Mouse (Mus musculus) retina, embryonic 14.5 days (tissue): ENCODE measurements at regions not wholly inside any gene's neighbourhood (a gene's known extent, or its start where the extent isn't known, plus 50 kb on each side); places are given as distances from the start of the nearest gene placed in this dataset.
A peak's percentile ranks its signal among the peaks of the same experiment; 100 is the strongest.

ENCODE experiments used
- DNase-seq: peaks from one replicate; pipeline ENCODE4 v3.0.0-alpha.2; 2015; ENCODE audit warnings: low spot score

DNA sequence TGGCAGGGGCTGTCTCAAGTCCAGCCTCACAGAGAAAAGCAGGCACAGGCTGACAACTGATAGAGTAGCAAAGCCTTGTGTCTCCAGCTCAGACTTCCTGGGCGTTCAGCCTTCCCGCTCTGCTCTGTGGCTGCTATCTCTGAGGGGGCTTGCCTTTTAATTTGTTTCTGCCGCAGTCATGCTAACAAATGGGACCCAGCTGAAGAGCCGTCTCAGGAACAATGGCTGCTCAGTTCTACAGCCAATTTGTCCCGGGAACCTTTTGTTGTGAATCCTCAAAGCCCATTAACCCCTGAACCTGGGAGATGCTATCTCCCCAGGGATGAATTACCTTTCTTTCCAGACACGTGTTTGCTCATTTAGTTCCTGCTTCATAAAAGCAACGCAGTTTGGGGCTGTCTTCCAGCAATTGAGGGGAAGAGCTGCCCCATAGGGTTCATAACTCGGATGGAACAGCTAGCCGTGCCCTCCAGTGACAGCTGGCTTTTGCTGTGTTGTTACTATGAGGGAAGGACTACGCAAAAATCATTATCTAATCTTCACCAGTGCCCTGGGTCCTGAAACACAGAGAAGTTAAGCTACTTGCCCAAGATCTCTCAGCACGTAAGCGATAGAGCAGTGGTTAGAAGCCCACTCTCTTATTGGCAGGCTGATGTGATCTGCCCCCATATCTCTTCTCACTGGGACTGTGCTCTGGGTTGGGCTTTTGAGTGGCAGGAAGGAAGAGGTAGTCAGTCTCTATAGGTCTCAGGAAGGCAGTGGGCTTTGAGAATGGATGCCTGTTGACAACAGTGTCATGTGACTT lies 240.9 kb downstream of the Rybp start:
- DNase-seq = peak; percentile 80

DNA sequence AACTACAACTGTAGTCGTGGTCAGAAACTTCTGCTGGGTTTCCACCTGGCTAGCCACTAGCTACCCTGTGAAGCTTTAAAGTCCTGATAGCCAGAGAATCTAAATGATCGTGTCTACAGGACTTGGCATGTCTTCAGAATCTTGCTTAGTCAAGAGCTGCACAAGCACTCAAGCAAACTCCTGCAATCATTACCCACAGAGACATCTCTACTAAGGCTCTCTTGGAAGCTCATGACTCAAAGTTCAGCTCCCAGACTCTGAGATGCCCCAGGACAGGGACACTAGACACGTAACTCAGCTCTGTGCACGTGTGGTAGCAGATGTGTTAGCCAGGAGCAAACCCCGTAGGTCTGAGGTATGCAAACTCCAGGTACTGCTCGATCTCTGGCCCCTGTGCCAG lies 242.2 kb downstream of the Rybp start:
- DNase-seq = no peak

DNA sequence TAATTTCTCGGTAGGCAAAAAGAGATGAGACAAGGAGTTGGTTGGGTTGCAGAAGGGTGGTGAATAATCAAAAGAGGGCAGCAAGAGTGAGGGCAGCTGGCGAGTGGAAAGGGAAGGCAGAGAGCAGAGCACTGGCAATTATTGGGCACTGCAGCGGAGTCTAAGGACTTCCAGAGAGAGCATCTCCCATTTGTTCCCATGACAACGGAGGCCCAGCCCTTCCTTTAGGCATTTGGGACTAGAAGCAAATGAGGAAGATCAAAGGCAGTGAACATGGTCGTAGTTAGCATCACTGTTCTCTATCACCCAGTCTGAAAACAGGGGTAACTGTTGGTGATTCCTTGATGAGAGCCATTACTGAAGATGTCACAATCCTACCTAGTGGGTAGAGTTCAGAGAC lies 246.1 kb downstream of the Rybp start:
- DNase-seq = no peak

DNA sequence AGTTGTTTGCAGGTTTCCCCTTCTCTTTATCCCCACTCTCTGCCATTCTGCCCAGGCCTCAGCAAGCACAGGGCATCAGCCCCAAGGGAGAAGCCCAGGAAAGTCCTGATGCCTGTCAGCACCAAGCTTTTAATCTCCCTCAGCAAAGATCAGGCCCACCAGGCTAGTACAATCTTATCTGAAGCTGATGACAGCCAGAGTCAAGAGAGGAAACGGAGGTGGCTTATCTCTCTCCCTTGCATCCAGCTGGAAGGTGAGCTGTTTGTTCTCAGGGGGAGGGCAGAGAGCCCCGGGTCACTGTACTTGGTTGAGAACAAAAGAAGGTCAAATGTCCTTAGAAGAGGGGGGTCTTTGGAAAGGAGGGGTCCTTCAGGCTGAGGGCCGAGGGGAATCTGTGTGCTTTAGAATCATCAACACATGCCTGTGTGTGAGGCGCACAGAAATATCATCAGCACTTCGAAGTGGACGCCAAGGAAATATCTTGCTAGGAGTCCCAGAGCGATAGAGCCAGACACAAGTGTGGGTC lies 246.8 kb downstream of the Rybp start:
- DNase-seq = no peak

DNA sequence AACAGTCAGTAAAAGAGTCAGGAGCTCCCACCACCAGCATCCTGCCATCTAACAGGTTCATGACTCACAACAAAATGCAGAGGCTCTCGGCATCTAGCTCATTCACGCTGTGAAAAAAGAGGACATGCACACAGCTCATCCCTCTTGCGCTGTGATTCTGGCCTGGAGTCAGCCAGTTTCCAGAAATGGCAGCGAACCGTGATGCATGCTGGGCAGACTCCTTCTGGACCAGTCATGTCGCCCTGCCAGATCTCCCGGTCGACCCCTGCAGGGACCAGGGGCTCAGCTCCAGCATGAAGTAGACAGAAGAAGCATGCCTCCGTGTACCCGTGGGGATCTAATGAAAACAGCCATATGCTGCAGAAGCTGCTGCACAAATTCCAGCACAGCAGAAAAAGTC lies 254.6 kb downstream of the Rybp start:
- no peak for DNase-seq

DNA sequence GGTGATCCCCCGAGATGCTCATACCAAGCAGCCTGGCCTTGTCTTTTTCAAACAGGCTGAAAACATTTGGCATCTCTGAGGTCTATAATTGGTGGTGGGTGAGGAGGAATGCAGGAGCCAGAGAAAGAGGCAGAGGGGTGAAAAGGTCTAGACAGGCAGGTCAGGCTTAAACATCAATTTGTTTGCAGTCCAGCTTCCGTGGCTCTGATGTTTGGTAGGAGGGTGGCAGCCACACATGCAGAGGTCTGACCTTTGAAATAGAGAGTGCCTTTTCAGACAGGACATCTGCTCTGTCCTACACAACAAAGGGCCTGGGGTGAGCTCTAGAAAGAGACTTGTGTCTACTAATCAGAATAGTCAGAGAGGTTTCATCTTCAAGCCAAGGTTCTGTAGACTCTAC lies 256.8 kb downstream of the Rybp start:
- no peak for DNase-seq

DNA sequence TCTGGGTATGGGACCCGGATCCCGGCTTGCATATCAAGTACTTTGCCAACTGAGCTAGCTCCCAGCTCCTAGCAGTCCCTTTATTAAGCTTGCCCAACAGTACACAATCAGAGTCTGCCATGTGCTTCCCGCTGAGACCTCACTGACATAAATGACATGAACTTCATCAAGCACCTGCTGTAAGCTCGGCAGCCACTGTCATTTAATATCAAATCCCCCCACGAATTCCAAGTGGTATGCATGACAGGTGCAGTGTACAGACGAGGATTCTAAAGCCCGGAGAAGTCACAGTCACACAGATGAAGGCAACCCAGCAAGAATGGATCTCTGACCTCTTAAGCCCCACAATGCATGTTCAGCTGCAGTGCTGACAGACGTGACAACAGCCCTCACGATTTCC lies 257.3 kb downstream of the Rybp start:
- no peak for DNase-seq

DNA sequence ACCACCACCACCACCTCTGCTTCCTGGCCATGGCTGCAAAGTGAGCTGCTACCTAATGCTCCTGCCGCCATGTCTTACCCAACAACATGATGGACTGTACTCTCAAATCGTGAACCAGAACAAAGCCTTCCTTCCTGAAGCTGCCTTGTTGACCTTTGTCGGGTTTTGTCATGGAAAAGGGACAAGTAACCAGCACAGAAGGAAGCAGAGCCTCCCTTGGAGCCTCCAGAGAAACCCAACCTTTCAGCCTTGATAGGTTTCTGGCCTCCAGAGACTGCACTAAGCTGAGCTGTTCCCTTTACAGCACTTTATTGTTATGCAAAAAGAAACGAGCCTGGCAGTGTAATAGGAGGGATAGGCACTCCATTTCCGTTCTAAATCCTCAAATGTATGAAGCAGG lies 259.8 kb downstream of the Rybp start:
- DNase-seq = no peak

DNA sequence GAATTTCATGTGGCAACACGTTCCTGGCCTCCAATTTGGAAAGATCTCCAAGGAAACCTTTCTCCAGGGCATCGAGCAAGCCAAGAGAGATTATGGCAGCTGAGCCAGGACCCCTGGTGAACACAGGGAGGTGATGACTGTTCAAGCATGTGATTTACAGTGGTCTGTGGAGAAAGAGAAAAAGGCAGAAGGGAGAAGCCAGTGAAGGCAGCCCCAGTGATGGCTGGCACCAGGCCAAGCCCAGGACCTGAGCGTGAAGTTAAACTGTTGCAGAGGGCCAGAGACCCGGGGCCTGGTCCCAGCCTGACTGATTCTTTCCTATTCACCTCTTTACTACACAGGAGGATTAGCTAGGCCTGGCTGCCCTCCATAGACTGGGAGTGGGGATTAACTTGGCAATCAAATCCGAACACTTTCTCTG lies 261.7 kb downstream of the Rybp start:
- DNase-seq = peak; percentile 25

DNA sequence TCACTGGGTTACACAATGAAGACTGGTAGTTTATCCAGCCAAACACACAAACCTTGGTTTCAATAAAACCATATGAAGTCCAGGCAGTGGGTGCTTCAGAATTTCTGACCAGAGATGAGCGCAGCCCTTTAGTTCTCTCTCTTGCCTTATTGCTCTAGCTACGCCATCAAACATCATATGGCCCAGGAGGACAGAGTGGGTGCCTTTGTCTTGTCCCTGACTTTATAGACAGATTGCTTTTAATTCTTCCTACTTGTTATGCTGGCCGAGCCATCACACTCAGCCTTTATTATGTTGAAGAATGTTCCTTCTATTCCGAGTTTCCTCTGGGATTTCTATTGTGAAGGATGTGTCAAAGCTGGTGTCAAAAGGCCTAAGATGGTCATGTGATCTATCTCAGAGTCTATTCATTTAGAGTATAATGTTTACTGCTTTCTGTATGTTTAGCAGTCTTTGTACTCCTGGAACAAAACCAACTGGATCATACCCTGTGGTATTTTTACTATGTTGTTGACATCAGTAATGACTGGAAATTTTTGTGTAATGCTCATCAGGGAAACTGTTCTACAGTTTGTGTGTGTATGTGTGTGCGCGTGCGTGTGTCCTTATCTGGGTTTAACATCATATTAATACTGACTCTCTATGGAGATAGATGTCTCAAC lies 263.7 kb downstream of the Rybp start:
- DNase-seq = no peak

DNA sequence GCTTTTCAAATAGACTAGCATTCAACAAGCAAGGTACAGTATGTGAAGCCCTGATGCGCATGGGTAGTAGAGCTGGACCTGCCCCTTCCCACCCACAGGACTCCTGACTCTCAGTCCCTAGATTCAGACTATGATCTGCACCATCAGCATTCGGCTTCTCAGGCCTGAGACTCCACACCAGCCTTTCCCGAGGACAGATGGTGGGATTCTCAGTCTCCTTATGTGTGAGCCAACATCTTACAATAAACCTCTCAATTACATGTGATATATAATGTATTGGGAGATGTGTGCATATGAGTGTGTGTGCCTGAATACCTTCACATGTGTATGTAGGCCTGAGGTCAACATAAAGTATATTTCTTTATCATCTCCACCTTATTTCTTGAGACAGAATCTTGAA lies 268.3 kb downstream of the Rybp start:
- no peak for DNase-seq

DNA sequence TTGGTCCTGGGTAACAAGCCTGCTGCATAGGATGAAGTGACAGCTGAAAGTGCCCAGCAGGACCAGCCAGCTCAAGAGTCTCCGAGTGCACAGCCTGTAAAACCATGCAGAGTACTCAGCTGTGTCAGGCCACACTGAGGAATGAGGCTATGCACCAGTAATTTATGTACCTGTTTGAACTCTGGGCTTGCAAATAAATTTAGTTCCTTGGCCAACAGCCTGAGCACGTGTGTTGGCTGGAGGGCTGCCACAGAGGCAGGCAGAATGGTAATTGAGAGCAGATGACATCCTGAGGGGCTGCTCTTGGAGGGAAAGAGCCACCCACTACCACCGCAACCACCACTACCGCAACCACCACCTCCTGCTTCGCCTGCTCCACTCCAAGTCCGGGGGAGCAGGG lies 273.3 kb downstream of the Rybp start:
- DNase-seq = no peak

DNA sequence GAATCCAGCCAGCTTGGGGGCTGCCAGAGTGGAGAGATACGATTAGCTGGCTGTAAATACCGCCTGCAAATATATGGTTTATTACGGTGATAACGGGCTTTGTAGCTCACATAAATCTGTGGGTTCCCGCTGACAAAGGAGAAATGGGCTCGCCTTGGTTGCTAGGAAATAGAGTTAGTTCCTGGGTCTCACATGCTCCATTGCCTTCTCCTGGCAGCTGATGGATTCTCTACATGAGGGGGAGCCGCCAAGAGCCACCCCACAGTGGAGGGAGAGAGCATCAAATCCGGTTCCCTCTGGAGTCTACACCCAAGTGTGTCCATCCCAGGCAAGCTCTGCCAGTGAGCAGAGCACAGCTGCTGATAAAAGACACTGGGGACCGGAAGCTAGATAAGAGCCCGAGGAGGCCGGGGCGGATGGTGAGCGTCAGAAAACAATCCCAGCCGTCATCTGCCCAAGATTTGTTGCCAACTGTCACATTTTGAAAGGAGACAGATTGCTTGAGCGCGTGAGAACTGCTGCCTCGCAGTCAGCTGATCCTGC lies 275.7 kb downstream of the Rybp start:
- DNase-seq = peak; percentile 50

DNA sequence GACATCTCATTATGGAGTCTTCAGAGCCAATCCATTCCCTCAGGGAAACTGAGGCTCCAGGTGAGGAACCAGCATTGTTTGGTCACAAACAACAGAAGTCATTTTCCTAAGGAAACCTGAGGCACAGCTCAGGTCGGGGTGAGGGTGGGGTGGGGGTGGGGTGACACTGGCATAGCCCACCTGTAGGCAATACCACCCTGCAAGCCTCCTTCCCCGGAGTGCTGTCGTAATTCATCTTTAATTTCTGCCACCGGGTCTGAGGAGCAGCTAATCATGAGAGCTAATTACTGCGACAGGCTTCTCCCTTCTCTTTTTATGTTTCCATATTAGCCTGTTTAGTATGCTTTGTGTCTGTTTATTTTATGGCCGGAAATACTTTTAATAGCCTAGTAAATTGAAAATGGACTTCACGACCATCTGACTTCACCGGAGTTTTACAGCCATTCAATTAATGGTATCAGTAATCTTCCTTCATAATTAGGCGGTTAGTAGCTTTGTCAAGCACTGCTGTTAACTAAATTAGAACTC lies 276.3 kb downstream of the Rybp start:
- DNase-seq = no peak

DNA sequence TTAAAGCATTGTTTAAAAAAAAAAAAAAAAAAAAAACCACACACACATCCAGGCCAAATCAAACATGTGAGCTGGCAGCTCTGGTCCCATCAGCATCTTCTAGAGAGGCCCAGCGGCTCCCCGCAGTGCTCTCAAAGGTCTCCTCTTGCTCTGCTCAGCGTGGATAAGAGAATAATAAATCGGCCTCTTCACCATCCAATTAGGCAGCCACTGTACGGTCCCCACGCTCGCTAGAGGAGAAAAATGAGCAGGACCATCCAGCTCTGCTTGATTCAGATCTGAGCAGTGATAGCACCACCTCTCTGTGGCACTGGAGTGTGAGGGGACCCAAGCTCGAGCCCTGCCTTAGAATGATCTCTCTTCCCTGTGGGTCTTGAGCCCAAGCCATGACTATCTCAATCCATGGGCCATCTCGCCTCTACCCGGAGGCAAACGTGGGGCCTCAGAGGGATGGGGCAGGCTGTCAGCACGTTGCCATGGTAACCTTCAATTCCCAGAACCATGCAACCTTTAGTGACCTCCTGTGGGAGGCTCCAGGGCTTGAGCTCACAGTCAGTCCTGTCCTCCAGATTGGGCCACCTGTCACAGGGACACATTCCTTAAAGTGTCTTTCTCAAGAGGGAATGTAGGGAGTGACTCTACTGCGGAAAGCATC lies 273.6 kb upstream of the Prok2 start:
- DNase-seq = peak; percentile 52

DNA sequence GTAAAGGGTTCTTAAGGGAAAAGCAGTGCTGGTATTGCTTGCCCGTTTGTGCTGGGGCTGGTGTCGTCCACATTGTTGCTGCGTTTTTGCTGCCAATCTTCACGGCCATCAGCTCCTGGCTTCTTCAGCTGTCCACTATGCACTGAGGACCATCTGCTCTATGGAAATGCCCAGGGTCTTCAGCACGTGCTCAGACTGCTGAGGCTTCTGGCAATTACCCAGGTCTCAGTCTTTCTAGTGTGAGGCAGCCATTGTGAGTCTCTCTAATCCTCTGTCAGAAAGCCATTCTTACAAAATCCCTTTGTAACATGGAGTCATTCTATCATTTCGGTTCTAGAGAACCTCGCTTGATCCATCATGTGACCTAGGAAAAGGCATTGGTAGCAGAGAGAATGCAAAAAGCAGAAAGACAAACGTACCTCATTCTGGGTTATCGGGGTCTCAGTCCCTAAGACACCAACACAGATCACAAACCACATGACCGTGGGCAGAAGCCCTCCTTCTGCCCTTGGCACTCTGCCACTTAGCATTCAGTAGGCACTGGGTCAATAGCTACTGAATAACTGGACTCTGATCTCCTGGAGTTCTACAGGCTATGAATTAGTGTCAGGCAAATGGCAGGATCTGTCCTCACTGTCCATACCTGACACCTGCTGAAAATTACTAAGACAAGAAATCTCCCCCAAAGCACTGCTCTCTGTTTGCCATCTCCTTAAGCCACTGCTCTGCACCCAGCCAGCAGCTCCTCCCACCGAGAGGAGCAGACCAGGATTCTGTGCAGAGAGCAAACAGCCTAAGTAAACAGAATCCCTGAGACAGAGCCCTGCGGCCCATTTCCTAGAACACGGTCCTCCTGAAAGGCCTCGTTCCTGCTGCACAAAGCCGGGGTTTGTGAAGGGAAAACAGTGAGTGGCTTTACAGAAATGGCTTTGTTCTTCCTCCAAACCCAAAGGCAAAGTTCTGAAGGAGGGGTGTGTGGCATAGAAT lies 270.1 kb upstream of the Prok2 start:
- no peak for DNase-seq

DNA sequence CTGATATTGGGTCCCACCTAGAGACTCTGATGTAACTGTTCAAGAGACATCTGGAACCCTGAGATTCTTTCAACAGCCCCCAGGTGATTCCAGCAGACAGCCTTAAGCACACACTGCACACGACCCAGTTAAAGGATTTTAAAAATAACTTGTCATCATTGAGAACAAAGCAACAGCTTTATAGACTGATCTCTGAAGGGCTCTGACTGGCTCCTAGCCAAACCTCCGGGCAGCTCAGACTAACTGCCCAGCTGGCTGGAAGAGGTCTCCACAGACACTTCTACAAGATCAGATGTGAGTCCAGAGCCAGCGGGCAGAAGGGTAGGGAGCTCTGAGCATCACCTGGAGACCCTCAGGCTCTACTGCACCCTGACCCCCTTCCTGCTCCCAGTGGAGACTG lies 267.8 kb upstream of the Prok2 start:
- no peak for DNase-seq

DNA sequence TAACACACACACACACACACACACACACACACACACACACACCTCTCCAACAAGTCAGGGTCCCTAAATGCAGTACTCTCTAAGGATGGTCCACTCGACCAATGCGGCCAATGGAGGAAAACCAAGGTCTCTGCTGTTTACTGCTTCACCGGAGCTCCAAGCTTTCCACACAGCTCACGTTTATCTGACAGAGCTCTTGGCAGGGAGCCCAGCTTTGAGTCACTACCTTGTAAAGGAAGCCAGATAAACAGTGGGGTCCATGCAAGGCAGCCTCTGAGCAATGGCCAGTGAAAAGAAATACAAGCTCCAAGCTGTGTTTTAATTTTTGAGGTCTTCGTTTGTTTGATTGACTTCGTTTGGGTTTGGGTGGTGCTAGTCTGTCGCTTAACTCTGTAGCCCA lies 264.9 kb upstream of the Prok2 start:
- DNase-seq = no peak

DNA sequence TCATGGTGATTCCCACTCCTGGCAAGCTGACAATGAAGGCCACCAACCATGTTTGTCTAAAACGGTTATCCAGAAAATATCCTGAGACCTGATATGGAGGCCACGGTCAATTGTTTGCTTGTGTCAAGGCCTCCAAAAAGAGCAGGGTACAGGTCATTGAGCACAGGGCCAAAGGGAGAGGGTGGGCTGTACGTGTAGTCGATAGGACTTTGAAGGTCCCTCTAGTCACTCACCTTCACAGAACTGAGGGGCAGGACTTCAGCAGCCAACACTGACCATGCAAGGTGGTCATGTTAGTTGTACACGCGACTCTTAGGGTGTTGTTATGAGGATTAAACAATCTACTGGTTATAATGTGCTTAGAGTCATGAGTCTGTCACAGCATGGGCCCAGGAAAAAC lies 264.4 kb upstream of the Prok2 start:
- no peak for DNase-seq

DNA sequence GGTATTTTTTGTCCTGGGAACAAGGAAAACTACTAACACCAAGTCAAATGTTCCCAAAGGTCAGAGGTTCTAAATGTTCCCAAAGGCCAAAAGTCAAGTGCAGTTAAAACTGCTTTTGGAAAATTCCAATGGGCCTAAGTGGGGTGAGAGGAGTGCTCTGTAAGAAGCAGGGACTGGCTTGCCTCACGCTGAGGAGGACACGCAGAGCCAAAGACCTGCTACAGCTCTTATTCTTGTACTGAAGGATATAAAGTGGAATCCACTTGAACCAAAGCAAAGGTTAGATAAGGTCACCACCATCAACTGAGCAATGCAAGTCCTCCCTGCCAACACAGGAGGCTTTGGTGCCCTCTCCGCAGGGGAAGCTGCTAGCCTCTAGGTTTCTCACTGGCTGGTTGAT lies 260.3 kb upstream of the Prok2 start:
- DNase-seq = no peak

DNA sequence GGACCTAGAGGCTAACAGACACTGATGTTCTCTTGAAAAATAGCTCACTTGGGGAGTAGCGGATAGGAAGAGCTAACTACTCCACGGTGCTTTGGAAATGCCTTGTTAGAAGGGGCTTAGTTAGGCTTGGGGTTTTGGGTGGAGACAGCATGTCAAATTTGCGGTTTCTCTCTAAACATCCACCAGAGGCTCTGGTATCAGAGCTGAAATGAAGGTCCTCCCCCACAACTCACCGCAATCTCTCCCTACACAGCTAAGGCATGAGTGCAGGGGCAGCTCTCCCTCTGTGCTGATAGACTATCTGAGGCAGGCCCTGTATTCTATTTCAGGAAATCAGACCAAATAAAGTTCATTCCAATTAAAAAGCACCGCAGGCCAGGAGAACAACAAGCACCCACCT lies 259.1 kb upstream of the Prok2 start:
- no peak for DNase-seq
